Mouse (Mus musculus) midbrain, embryonic 16.5 days (tissue): Measurements from ENCODE around the gene Cdh6. TPM values are rescaled to one million over a fixed set of nuclear protein-coding genes. Genes with fewer than 3 reads are reported as not detected.

Experiments used
- ATAC-seq: fragments of 200-750 bp; cut with Nextera tagmentation; 2 replicates; pipeline ENCODE4 v1.8.0; 2017; ENCODE audit warnings: moderate TSS enrichment
- H3K27ac ChIP-seq: fragments of 300-500 bp; sonication (generic); 2 replicates; pipeline ENCODE4 v1.5.1; 2014; ENCODE audit warnings: mild to moderate bottlenecking, low read length, mixed read lengths
- H3K27me3 ChIP-seq: fragments of 300-500 bp; sonication (generic); 2 replicates; pipeline ENCODE4 v1.6.1; 2014; ENCODE audit warnings: low read depth, low read length, mixed read lengths; ENCODE audit not compliant: control insufficient read depth, insufficient read depth
- H3K36me3 ChIP-seq: fragments of 300-500 bp; sonication (generic); 2 replicates; pipeline ENCODE4 v1.6.1; 2014; ENCODE audit warnings: mild to moderate bottlenecking, low read length, moderate library complexity, mixed read lengths; ENCODE audit not compliant: control insufficient read depth, insufficient read depth
- H3K4me1 ChIP-seq: fragments of 300-500 bp; sonication (generic); 2 replicates; pipeline ENCODE4 v1.6.1; 2014; ENCODE audit warnings: mild to moderate bottlenecking, low read length, mixed read lengths; ENCODE audit not compliant: control insufficient read depth, insufficient read depth
- H3K4me2 ChIP-seq: fragments of 300-500 bp; sonication (generic); 2 replicates; pipeline ENCODE4 v1.6.1; 2014; ENCODE audit warnings: mild to moderate bottlenecking, low read length, mixed read lengths
- H3K4me3 ChIP-seq: fragments of 300-500 bp; sonication (generic); 2 replicates; pipeline ENCODE4 v1.5.1; 2014; ENCODE audit warnings: low read depth, mild to moderate bottlenecking, low read length, moderate library complexity, mixed read lengths
- H3K9ac ChIP-seq: fragments of 300-500 bp; sonication (generic); 2 replicates; pipeline ENCODE4 v1.6.1; 2014; ENCODE audit warnings: low read depth, low read length, mixed read lengths
- H3K9me3 ChIP-seq: fragments of 300-500 bp; sonication (generic); replicated peaks from 2 replicates; pipeline ENCODE4 v1.6.1; 2014; ENCODE audit warnings: mild to moderate bottlenecking, low read length, mixed read lengths; ENCODE audit not compliant: control insufficient read depth, poor library complexity, severe bottlenecking
- WGBS: fragments of 180-500 bp; shearing (Covaris S2); extraction: QIAGEN DNeasy Blood & Tissue Kit; methylation state at CpG from one replicate; pipeline ENCODE4 v1.1.7; 2014; 5-methylcytosine and 5-hydroxymethylcytosine counted together
- polyA plus RNA-seq: library from polyadenylated mRNA; unstranded; fragments of >200 nt; fragmentation: Nextera tagmentation; extraction: Ambion mirVana; gene quantifications from 2 replicates; pipeline ENCODE4 v1.2.1, GENCODE M21; 2015

Cdh6 gene
- polyA plus RNA-seq, 1 experiment from 2014 or later, result 19.7 TPM

- Histone ChIP-seq H3K9me3 (no peaks in the 10 kb centered on the region), H3K4me2 (no peak overlapping the region), H3K4me1 (no peaks in the 10 kb centered on the region), H3K27ac (no peak overlapping the region), H3K36me3 (no peaks in the 10 kb centered on the region), H3K9ac (no peak overlapping the region), H3K4me3 (no peak overlapping the region), H3K27me3 (no peaks in the 10 kb centered on the region)
- WGBS, result 35% methylated on average over 7 of the region's 7 CpGs
- peak; percentile 63 for ATAC-seq
These were observed 84.9 kb downstream of the Cdh6 start for GRCm38 (mm10) chr15:13088504-13089058.

GRCm38 (mm10) chr15:13084746-13085145 is 88.7 kb downstream of the Cdh6 start:
- Histone ChIP-seq H3K27me3 (no peaks in the 10 kb centered on the region), H3K4me1 (no peaks in the 10 kb centered on the region), H3K9ac (no peak overlapping the region), H3K36me3 (no peaks in the 10 kb centered on the region), H3K4me3 (no peak overlapping the region), H3K9me3 (no peaks in the 10 kb centered on the region), H3K27ac (no peak overlapping the region), H3K4me2 (no peak overlapping the region)
- ATAC-seq, result no peak
- WGBS, result 80% methylated on average over 9 of the region's 9 CpGs

GRCm38 (mm10) chr15:13076908-13077669 is 96.4 kb downstream of the Cdh6 start:
- ATAC-seq, result 0 out of 2 replicates have a peak, but pooled peaks have one; percentile 48

GRCm38 (mm10) chr15:13074047-13074446 is 99.4 kb downstream of the Cdh6 start:
- H3K4me2 ChIP-seq, result no peak overlapping the region
- H3K36me3 ChIP-seq, result no peaks in the 10 kb centered on the region
- no peak for ATAC-seq
- no peak overlapping the region for H3K4me3 ChIP-seq
- WGBS, result 69% methylated on average over 4 of the region's 4 CpGs
- H3K9me3 ChIP-seq, result no peaks in the 10 kb centered on the region
- no peaks in the 10 kb centered on the region for H3K27me3 ChIP-seq
- no peak overlapping the region for H3K9ac ChIP-seq
- H3K4me1 ChIP-seq, result no peaks in the 10 kb centered on the region
- H3K27ac ChIP-seq, result no peak overlapping the region

More at GRCm38 (mm10) chr15:13076908-13077669, 96.4 kb downstream of the Cdh6 start:
- no peak overlapping the region for H3K9ac ChIP-seq
- 79% methylated on average over 8 of the region's 8 CpGs for WGBS
- H3K4me3 ChIP-seq, result no peak overlapping the region
- H3K36me3 ChIP-seq, result no peaks in the 10 kb centered on the region
- no peaks in the 10 kb centered on the region for H3K27me3 ChIP-seq
- no peaks in the 10 kb centered on the region for H3K4me1 ChIP-seq
- no peak overlapping the region for H3K4me2 ChIP-seq
- H3K9me3 ChIP-seq, result no peaks in the 10 kb centered on the region
- H3K27ac ChIP-seq, result no peak overlapping the region

- H3K27me3 ChIP-seq, result no peaks in the 10 kb centered on the region
- peak overlapping the region; percentile 52 for H3K4me2 ChIP-seq
- H3K9me3 ChIP-seq, result no peaks in the 10 kb centered on the region
- no peak for ATAC-seq
- H3K27ac ChIP-seq, result no peak overlapping the region
- H3K9ac ChIP-seq, result no peak overlapping the region
- H3K36me3 ChIP-seq, result no peaks in the 10 kb centered on the region
- H3K4me3 ChIP-seq, result no peak overlapping the region
- H3K4me1 ChIP-seq, result peaks cover 9% of the 10 kb centered on the region; the same call in 1 of the 2 replicates
These were observed 105.3 kb downstream of the Cdh6 start for GRCm38 (mm10) chr15:13068213-13068516.

- H3K9ac ChIP-seq, result 0 out of 2 replicates have a peak overlapping the region, but pooled peaks have one; percentile 11
- no peaks in the 10 kb centered on the region for H3K9me3 ChIP-seq
- H3K4me1 ChIP-seq, result peaks cover 9% of the 10 kb centered on the region; the same call in 1 of the 2 replicates
- WGBS, result 45% methylated on average over 20 of the region's 20 CpGs
- no peaks in the 10 kb centered on the region for H3K27me3 ChIP-seq
- no peak overlapping the region for H3K27ac ChIP-seq
- peak overlapping the region; percentile 23 for H3K4me3 ChIP-seq
- peak; percentile 73 for ATAC-seq
- H3K4me2 ChIP-seq, result peak overlapping the region; percentile 52
- H3K36me3 ChIP-seq, result no peaks in the 10 kb centered on the region
These were observed 105.9 kb downstream of the Cdh6 start for GRCm38 (mm10) chr15:13067429-13068212.

- no peak for ATAC-seq
- Histone ChIP-seq H3K4me1 (peaks cover 9% of the 10 kb centered on the region; the same call in 1 of the 2 replicates), H3K4me3 (no peak overlapping the region), H3K36me3 (no peaks in the 10 kb centered on the region), H3K9me3 (no peaks in the 10 kb centered on the region), H3K27ac (no peak overlapping the region), H3K4me2 (no peak overlapping the region), H3K27me3 (no peaks in the 10 kb centered on the region), H3K9ac (no peak overlapping the region)
- WGBS, result 71% methylated on average over 9 of the region's 9 CpGs
These were observed 106.7 kb downstream of the Cdh6 start for GRCm38 (mm10) chr15:13066765-13067164.

GRCm38 (mm10) chr15:13063633-13064032 is 109.8 kb downstream of the Cdh6 start:
- 95% methylated on average over 8 of the region's 13 CpGs for WGBS
- Histone ChIP-seq H3K27me3 (no peaks in the 10 kb centered on the region), H3K27ac (no peak overlapping the region), H3K9me3 (no peaks in the 10 kb centered on the region), H3K4me2 (no peak overlapping the region), H3K9ac (no peak overlapping the region), H3K4me3 (no peak overlapping the region), H3K36me3 (no peaks in the 10 kb centered on the region), H3K4me1 (peaks cover 9% of the 10 kb centered on the region; the same call in 1 of the 2 replicates)
- no peak for ATAC-seq

GRCm38 (mm10) chr15:13057728-13058127 is 115.7 kb downstream of the Cdh6 start:
- no peak for ATAC-seq
- H3K9ac ChIP-seq, result no peak overlapping the region
- H3K9me3 ChIP-seq, result no peaks in the 10 kb centered on the region
- H3K4me3 ChIP-seq, result no peak overlapping the region
- H3K27me3 ChIP-seq, result no peaks in the 10 kb centered on the region
- no peaks in the 10 kb centered on the region for H3K36me3 ChIP-seq
- H3K27ac ChIP-seq, result no peak overlapping the region
- H3K4me1 ChIP-seq, result no peaks in the 10 kb centered on the region
- H3K4me2 ChIP-seq, result no peak overlapping the region
- 69% methylated on average over 5 of the region's 5 CpGs for WGBS
